Mouse (Mus musculus) kidney, postnatal 10 days (tissue): Measurements from ENCODE around the gene Inpp5f.
A peak's percentile ranks its signal among the peaks of the same experiment; 100 is the strongest.
"Not testable (repeated sequence)": the region's sequence is repeated elsewhere in the genome, so short reads cannot be mapped to it uniquely, and the experiment has no call there.

Experiments used
- DNase-seq: peaks from one replicate; pipeline ENCODE4 v3.0.0; 2021; ENCODE audit warnings: mixed read lengths

Inpp5f gene

DNA sequence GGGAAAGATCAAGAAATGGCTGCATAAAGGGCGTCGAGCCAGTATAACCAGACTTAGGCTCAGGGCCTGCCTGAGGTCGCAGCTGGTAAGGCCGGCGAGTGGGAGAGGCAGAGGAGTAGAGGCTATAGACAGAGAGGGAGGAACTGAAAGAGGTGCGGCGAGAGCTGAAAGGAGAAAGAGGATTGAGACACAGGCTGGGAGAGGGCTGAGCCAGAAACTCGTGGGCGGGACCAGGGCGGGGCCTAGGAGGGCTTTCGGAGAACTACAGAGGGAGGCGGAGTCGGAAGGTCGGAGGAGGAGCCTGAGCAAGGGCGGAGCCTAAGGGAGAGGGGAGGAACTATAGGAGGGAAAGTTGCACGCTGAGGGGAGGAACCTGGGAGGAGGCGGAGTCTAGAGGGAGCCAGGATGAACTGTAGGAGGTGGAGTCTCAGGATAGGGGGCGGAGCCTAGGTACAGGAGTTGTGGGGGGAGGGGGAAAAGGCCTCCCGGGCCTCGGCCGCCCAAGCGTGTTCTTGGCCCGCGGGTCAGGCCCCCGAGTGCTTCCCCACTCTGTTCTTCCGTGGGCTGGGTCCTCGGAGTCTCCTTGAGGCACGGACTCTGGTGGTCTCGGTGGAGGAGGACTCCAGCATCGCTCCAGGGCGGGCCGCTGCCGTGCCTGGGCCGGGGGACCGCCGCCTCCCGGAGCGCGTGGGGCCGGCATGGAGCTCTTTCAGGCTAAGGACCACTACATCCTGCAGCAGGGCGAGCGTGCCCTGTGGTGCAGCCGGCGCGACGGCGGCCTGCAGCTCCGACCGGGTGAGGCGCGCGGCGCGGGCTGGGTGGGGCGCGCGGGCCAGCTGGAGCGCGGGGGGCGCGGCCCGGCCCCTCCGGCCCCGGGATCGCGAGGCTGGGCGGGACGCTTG is at the start of gene Inpp5f:
Gene Inpp5f, plus strand, starts transcription at position 432 of the 902 bp plus-strand sequence.
- peak; percentile 100 for DNase-seq

DNA sequence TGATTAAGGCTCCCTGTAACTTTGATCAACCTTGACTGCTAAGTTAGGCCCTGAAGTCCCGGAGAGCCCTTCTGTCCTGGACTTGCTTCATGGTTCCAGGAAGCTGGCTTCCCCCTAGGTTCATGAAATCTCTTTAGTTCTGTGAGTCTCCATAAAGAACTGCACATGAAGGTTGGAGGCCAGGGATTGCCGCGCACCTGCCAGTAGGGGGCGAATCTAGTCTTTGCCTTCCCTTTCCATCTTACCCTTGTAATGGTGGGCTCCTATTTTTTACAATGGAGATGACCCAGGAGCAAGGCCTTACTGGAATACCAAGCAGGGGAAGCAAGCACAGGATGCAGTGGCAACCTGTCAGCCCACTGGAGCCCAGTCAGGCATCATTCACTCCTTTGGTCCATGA is 47.8 kb upstream of the Inpp5f start:
- DNase-seq, result peak; percentile 47

DNA sequence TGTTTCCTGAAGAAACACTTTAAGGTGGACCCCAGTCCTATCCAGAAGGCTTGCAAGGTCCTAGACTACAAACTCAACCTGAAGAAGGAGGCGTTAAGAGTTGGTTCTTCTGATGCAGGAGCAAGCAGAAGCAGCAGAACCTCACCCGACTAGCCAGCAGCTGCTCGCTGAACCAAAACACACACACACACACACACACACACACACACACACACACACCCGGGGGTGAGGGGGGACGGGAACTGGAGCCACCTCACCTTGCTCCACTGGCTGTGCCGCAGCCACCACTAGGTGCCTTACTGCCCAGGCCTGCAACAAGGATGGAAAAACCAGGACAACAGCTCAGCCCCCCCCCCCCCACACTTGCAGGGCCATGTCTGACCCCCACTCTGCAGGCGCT is 44.8 kb upstream of the Inpp5f start:
- no peak for DNase-seq

DNA sequence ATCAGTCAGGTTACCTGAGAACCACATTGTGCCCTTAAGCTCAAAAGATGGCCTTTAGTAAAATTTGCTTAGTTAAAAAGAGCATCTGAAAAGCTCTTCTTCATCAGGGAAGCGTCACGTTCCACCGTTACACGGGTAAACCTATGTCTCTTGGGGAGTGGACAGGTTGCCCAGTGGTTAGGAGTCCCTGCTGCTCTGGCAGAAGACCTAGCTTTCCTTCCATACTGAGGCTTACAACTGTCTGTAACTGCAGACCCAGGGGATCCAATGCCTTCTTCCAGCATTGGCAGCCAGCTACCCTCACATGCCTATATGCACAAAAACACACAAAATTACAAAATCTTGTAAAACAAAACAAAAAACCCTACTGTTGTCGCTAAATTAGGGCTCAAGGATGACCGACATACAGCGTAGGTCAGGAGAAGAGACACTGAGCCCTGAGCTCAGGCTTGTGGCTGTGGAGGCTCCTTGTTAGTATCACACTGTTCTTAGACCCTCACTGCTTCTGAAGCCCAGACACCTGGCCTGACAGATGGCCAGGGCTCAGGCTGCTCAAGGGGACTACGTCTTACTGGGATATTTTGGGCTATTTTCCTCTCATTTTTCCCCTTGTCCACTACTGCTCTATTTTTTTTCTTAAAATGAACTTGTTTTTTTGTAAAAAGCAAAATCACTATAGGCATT is 43.4 kb upstream of the Inpp5f start:
- no peak for DNase-seq

DNA sequence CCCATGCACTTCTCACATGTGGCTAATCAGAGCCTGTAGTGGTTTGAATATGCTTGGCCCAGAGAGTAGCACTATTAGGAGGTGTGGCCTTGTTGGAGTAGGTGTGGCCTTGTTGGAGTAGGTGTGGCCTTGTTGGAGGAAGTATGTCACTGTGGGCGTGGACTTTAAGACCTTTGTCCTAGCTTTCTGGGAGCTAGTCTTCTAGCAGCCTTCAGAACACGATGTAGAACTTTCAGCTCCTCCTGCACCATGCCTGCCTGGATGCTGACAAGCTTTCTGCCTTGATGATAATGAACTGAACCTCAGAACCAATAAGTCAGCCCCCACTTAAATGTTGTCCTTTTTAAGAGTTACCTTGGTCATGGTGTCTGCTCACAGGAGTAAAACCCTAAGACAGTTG is 41.7 kb upstream of the Inpp5f start:
- DNase-seq, result not testable (repeated sequence)

DNA sequence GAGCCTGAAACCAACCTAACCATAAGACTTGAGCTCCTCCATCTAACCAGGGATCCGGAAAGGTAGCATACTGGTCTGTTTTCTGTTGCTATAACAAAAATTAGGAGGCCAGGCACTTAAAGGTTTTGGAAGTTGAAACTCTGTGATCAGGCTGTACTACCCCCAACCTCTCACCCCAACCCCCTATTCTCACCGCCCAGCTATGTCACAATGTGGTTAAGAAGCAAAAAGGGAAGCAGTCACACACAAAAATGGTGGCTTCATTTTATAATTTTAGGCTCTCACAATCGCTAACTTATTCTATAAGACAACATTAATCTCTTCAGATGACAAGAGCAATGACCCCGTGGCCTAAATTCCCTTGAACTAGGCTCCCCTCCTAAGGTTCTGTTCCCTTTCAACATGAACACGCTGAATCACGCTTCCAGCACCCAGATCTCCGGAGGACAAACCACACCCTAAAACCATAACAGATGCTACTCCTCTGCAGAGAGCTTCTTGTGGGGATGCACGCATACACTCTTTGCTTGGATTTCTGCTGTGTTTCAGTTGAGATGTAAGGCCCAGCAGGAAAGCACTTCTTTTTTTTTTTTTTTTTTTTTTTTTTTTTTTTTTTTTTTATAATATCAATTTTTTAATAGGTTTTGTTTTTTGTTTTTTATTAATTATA is 41.0 kb upstream of the Inpp5f start:
- DNase-seq, result no peak

DNA sequence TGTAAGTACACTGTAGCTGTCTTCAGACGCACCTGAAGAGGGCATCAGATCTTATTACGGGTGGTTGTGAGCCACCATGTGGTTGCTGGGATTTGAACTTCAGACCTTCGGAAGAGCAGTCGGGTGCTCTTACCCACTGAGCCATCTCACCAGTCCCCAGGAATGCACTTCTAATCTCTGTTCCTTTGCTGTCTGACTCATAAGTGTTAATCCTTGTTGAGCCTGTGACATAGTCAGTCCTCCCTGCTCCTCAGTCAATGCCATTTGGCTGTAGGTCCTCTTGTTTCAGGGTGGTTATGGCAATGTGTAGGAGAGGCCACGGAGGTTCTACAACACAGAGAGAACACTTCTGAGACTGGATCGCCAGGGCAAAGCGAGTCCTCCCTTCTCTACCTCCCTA is 40.5 kb upstream of the Inpp5f start:
- not testable (repeated sequence) for DNase-seq

DNA sequence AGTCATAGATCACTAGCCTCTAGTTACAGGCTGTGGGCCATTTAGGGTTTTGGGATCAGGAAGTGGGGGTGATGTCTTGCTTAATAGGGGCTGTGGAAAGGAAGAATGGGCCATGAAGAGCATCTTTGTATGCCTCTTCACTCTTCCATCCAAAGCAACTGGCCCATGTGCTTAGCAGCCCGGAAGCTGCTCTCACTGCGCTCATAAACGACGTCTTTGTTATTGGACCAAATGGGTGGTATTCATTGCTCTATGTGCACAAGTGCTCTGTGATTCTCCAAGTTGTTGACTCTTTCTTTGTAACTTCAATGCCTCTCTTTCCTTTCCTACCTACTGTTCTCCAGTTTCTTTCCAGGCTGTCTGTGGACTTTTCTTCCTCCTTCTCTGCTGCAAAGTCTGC is 39.1 kb upstream of the Inpp5f start:
- DNase-seq, result no peak

DNA sequence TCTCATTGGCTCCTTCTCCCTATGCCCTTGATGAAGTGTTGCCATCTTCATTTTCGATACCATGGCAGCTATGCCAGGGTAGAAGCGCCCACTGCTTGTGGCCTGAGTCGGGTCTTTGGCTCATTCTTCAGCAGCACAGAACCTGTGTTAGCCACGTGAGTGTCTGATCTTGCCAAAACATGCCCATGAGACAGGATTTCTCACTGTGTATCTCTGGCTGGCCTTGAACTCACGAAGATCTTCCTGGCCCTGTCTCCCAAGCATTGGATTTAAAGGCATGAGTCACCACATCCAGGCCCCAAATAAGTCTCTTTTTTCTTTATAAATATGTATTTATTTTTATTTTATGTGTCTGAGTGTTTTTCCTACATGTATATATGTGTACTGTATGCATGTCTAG is 35.9 kb upstream of the Inpp5f start:
- DNase-seq, result no peak

DNA sequence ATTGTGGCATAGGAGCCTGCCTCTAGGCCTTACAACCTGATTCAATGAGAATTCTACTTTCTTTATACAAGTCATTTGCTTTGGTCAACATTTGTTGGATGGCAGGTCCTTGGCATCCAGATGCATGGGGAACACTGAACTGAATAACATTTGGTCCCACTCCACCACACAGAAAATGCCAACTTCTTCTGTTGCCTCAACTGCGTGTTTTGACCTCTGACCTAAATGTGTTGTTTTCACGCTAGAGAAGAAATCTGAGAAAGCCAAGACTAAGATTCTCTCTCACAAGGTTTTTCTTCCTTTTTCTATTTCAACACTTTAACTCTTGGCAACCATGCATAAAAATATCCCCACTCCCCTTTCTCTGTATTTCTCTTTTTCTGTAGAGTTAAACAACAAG is 35.3 kb upstream of the Inpp5f start:
- DNase-seq, result no peak

DNA sequence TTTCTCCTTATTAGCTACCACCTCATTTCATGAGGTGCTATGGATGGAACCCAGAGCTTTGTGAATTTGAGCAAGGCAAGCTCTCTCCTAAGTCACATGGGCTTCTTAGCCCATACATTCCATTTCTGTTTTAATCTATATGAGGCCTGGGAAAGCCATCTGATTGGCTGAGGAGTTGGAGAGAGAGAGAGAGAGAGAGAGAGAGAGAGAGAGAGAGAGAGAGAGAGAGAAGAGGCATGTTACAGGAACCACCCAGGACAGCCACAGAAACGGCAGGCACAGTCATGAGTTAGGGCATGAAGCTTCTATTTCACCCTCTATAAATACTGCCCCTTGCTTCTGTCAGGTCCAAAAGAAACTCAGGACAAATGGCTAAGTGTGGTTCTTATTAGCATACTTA is 33.5 kb upstream of the Inpp5f start:
- DNase-seq, result no peak

DNA sequence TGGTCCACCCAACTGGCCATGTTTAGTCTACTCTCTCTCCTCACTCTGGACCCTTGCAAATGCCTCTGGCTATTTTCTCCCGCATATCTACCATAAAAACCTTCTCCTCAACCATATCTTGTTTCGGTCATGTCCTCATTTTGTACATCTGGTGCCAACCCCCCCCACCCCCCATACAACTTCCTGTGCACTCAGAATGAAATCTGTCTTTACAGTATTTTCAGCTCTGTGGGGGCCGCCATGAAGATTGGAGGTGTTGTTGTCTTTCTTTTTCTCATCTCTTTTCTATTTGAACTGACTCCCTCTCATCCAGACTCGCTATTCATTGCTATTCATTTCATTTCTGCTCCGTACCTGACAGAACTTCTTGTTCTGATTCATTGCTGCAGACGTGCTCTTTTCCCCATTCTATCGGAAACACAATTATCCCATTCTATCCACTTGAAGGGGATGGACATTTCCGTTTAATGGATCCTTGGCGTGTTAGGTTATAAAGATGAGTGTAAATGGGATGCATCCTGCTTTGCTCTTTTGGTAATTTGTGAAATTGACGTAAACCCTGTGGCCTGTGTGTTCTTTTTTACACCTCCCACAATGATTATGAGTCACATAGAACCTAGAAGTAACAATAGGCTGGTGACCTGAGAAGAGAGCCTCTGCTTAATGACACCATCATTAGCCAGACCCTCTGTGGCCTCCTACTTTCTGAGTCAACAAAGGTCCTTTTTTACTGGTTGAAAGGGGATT is 32.8 kb upstream of the Inpp5f start:
- DNase-seq, result no peak

DNA sequence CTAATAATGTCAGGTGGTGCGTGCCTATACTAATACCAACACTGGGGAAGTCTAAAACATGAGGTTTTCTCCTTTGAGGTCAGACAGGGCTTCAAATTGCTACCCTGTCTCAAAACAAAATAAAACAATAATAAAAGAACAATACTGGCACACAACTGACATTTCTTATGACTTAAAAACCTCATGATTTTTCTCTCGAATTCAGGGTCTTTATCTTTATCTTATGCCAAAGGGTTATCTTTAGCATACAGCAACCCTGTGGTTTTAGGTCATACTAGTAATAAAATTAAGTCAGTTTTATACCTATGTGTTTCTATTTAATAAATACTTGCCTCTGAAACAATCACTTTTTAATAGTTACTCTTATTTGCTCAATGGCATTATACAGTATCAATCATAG is 31.7 kb upstream of the Inpp5f start:
- no peak for DNase-seq

DNA sequence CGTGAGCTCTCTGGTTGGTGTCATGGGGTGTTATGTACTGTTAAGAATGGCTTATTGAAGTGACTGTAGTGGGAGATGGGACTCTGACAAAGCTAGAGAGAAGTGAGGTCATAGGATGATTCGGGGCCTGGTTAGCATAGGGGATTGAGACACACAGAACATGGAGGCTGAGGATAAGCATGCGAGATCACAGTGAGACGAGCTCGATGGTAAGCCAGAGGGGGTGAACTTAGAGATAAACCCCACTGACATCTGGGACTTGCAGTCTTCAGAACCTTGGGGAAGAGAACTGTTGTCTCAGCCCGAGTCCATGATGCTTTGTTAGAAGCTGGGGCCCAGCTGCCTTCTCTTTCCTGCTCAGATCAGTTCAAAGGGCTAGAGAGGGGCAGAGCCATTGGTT is 30.8 kb upstream of the Inpp5f start:
- no peak for DNase-seq

DNA sequence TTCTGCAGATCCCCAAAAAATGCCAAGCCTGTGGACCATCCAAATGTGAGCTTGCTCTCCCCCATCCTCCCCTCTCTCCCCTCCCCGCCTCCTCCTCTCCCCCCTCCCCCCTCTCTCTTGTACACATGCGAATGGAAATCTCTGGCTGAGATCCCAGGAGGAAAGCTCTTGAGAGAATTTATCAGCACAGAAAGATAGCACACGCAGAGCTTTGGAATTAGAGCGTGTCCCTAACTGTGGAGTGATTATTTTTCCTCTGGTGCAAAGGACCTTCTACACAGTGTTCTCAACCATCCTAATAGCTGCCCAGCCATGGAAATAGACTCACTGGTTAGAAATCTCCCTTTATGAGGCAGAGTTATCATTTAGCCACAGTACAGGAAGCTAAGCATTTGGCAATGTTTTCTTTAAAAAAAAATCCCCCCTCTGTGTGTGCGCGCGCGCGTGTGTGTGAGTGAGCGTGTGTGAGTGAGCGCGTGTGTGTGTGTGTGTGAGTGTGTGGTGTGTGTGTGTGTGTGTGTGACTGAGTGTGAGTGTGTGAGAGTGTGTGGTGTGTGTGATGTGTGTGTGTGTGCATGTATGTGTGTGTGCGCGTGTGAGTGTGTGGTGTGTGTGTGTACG is 29.2 kb upstream of the Inpp5f start:
- DNase-seq, result no peak

DNA sequence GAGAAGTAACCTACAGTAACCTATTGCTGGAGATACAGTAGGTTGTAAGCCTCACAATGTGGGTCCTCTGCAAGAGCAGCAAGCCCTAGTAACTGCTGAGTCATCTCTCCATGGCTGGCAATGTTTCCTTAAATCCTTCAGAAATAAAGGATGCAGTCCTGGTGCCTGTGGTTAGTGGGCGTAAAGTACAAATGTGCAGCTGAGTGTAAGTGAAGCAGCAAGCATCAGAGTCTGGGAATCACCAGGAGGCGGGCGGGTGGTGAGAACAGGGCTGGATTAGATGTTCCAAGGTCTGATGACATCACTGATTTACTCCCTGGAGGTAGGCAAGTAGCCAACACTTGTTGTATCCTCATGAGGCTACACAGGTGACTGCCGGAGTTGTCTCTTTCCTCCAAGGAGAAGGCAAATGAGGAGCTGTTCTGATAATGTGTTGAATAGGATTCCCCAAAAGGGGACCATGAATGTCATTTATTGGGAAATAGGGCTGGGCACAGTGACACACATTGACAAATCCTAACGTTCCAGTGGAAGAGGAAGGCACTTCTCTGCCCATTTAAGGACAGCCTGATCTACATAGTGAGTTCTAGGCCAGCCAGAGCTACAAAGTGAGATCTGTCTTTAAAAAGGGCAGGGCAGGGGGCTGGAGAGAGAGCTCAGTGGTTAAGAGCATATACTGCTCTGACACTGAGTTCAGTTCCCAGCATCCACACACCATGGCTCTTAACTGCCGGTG is 27.7 kb upstream of the Inpp5f start:
- DNase-seq, result peak; percentile 51

DNA sequence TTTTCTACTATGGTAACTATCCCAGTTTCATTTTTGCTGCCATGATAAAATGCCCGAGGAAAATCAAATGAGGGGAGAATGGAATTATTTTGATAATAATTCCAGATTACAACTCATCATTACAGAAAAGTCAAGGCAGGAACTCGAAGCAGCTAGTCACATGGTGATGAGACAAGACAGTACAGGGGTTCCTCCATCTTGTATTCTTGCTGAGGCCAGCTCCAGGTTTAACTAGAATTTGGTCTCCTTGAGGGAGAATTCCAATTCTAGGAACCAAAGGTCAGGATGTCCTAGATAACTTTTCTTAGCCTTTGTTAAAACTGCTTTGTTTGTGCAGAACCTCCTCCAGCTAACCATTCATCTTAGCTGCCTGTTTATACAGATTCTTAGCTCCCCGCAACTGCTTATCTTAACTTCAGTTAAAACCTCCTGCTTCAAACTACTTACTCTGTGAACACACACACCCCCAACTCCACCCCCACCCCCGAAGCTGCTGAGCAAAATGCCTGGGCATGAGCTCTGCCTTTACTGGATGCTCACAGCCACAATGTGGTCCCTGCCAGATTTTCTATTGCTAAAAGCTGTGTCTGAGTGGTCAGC is 23.7 kb upstream of the Inpp5f start:
- DNase-seq, result no peak

DNA sequence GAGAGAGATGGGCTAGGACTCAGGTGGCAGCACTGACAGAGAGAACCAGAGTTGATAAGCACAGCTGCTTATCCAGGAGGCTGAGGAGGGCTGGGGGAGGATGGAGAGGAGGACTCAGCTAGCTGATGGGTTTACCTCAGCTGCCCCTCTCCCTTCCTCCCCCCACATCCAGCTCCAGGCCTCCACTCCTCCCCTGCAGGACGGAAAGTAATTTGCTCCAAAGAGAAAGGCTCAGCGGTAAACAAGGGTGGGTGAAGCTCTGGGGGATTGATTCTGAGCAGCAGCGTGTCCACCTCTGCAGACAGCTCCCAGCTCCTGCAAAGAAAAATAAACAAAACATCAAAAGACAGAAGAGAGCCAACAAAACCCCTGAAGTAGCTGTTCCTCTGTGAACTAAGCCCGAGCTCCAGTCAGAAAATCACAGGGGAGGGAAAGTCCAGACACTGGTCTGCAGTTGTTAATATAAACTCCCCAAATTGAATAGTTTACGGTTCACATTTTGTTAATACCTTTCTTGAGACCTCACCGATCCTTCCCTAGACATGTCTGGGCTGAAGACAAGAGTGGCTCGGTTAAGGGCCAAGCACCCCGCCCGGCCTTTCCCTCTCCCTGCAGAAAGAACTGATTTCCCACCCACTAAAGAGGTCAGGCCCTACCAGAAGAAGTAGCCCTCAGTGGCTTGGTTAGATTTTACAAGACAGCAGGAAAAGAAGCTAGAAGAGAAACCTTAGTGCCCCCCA is 19.6 kb upstream of the Inpp5f start:
- DNase-seq, result peak; percentile 36

DNA sequence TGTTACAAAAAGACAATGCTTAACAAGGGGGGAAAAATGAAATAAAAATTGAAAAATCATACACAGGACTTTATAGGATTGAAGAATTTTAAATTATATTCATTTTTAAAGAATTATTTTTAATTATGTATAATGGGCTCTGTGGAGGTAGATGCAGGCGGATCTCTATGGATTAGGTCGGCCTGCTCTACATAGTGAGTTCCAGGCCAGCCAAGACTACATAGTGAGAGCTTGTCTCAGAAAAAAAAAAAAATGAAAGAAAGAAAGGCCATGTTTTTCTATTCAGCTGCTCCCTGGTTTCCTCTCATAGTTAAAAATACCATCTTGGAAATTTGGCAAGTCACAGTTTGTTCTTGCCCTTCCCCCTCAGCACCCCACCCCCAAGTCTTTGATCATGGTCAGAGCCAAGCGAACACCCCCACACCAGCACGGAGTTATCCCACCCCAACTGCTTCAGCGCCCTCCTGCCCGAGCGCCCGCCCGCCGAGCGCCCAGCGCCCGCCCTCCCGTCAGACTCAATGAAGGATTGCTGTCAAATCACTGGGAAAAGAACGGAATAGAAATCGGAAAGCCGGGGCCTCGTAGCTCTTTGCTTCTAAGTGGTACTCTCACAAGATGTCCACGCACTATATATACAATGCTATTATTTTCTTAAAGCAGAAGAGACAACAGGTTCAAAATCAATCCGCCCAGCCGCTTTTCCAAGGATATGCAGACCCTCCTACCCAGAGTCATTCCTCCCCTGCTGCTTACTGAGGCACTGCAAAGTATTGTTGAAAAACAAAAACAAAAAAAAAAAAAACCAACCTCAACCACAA is 18.8 kb upstream of the Inpp5f start:
- DNase-seq, result peak; percentile 64

DNA sequence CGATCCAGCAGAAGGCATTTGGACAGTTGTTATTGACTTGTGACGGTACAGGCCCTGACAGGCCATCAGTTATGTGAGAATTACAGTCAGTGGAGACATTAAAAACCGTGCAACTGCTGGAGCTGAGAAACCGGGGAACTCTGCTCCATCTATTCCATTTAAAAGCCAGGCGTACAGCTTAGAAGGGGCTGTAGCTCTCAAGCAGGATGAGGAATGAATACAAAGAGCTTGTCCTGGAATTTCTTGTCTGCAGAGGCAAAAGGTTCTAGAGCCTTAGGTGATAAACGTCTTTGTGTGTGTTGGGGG is 18.2 kb upstream of the Inpp5f start:
- DNase-seq, result no peak
